Mouse (Mus musculus) frontal cortex, adult (tissue): ENCODE data around the gene Nek11.

Source experiments
- ATAC-seq: cut with Nextera tagmentation; 2 replicates; pipeline ENCODE4 v1.9.2; 2017; ENCODE audit warnings: mild to moderate bottlenecking, moderate library complexity, mixed read lengths; ENCODE audit not compliant: low TSS enrichment

Gene Nek11

DNA sequence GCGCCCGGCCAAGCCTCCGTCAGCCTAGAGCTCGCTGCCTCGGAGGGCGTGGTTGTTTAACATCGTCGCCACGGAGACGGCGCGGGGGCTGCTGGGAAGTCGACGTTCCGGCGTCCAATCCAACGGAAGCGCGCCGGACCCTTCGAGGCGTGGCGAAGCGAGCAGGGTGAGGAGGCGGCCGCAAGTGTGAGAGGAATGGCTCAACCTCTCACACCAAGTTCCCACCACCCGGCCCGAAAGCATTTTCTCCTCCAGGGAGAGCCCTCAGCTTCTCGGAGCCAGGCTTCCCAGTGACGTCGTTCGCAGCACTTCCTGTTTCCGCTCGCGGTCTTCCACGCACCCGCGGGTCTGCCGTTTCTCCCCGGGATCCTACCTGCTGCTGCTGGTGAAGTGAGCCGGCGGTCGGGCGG is at the start of gene Nek11, which contains the start of gene Aste1:
Gene Nek11, minus strand, starts transcription at position 307 of the 410 bp plus-strand sequence.
Gene Aste1, plus strand, starts transcription at position 175 of the 410 bp plus-strand sequence.
- peak; percentile 92 for ATAC-seq

DNA sequence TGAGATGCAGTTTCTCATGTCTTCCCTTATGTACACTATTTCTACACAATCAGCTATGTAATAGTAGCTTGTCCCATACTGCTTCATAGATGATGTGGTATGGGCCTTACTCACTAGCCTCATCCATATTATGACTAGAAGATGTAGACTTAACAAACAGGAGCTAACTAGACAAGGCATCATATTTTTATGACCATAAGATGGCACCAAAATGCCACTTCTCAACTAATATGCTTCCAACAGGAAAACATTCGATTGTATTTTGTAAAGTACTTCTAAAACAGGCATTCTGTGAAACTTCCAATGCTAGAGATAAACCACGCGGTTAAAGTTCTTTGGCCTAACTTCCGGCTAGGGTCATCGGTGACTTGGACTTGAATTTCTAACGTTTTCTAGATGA is 13.2 kb upstream of the Nek11 start:
- no peak for ATAC-seq

DNA sequence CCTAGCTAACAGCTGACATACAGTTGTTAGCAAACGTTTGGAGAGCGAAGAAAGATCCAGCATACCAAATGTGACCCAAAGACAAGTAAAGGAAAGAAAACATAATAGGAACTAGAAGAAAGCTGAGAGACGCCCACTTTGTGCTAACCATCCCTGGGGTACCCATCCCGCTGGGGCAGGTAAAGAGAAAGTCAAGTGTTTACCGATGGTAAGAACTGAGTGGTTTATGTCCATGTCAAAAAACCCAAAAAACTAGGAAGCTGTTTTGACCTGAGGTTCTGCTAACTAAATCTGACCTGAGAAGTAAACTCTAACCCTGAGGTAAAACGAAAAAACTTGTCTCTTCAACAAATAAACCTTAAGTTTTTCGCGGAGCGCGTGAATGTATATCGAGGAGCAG is 604 bp downstream of the Nek11 start:
- ATAC-seq, result no peak

DNA sequence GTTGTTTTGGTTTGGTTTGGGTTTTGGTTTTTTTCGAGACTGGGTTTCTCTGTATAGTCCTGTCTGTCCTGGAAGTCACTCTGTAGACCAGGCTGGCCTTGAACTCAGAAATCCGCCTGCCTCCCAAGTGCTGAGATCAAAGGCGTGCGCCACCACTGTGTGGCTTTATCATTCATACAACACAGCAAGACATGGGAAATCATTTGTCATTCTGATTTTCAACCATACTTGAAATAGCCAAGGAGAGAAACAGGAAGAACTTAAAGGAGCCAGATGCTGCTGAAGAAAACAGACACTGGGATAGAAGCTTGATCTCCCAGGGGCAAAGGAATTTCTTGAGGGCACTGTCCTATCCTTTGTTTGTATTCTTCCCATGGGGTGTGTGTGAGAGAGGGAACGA is 4.7 kb downstream of the Nek11 start:
- no peak for ATAC-seq

DNA sequence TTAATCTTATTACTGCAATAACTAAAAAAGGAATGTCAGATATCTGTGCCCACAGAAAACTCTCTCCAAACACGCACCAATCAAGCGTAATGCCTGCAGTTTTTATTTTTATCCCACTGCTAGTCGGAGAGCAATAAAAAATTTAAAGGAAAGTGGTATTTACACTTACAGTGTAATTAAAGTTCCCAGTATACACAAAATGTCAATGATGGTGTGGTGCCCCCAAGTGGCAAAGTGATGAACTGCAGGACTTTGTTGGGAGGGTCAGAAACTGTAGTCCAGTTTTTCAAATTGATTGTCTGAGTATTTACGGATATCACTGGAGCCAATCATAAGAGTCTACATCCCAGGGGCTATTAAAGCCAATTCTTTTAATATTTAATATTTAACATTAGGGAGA is 6.0 kb downstream of the Nek11 start:
- 0 out of 2 replicates have a peak, but pooled peaks have one; percentile 17 for ATAC-seq

DNA sequence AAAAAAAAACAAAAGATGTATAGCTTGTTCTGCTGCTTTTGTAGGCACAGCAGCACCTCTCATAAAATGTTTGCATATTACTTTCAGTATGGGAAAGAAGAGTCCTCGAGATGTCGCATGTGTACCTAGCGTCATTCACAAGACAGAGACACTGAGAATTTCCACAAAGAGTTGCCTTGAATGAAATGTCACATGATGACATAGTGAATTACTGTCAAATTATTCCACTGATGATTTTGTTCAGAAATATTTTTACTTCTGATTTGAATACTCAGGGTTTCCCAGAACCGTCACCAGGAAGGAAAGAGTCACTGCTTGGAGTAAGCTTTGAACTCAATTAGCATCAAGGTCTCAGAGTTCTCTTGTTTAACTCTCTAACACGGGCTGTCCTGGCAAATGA is 7.9 kb downstream of the Nek11 start:
- no peak for ATAC-seq

DNA sequence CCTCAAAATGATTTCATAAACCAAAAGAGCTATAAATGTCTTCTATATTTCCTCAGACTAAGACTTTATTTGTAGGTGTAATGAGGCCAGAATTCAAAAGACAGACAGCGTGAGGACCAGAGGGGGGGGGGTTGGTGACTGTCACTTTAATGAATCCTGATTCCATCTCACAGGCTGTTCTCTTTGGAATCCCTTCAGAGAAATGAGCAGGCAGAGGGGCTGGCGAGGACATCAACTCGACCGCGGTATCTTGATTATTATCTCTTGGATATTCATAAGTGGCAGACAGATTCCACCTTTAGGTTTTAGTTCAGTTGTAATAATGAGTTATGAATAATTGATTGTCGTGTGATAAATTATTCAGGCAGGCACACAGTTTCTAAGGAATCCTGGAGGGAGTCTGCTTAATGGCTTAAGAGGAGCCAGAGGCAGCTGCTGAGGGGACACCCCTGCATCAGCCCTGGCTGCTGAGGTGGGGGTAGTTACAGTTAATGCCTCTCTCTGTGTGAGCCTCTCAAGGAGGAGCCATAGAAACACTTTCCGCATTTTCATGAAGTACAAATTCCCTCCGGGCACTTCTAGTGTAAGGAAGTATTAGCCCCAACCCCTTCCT is 15.7 kb downstream of the Nek11 start:
- no peak for ATAC-seq

DNA sequence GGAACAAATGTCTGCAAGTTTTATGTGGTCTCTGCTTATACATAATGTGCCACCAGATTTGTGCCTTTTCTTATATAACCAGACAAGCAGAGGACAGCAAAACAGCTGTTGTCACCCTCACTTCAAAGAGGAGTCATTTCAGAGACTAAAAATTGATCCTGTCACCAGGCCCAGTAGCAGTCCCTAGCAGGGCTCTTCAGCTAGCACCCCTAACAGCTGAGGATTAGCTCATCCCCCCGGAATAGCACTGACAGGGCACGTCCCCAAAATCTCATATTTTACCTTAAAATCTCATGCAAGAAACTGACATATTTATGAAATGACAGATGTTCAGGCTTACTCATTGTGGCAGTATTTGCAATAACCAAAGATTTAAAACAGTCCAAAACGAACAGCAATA is 17.7 kb downstream of the Nek11 start:
- ATAC-seq, result peak; percentile 85

DNA sequence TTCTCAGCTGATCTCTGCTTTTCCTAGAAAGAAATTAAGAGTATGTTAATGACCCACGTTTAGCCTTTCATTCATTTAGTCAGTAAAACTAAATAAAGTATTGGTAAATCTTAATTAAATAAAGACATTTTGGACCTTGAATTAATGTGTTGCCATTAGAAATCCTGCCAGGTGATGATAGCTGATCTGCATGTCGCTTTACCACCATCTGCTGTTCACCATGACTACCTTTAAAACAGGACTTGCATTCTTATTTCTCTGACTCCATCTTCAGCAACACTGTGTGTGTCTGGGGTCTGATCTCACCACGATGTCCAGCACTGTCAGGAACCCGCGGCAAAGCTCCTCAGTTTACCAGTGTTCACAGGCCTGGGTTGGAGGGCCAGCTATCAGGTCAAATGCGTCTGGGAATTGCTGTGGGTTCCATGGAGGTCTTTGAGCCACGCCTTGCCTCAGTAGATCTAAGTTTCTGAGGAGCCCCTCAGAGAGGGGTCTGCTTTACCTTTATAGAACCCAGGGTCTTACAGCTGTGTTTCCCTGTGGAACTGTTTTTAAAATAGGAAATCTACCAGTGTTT is 18.3 kb downstream of the Nek11 start:
- peak; percentile 70; the same call in 1 of the 2 replicates for ATAC-seq

DNA sequence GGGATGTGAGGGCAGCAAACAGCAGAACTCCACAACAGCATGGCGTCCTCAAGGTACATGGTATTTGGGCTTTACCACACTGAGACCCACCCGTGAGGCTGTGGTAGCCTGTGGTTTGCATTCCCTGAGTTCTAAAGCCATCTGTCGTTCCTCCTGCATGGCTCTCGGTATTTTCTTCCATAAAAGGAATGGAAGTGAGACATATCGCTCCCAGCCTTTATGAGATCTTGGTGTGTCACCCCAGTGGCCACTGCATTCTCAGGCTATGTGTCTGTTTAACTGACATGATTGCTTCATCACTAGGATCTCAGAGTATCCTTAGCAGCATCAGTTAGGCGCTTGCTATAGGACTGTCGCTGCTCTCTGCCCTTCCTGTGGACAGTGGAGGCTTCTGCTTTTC is 18.9 kb downstream of the Nek11 start:
- 0 out of 2 replicates have a peak, but pooled peaks have one; percentile 32 for ATAC-seq

DNA sequence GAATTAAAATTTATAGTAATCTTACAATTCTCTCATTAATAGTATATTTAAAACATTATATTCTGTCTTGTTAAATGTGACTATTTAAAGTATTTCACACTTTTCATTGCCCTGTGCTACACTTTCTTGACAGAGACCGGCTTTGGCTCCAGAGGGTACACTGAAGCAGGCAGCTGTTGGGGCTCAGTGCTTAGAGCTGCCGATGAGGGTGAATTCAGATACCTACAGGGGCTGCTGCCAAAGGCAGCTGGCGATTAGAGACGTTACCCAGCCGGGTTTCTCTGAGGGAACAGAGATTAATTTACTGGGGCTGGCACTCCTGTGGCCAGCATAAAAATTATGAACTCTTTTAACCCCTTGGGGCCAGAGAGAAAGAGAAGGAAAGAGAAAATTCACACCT is 21.0 kb downstream of the Nek11 start:
- no peak for ATAC-seq

DNA sequence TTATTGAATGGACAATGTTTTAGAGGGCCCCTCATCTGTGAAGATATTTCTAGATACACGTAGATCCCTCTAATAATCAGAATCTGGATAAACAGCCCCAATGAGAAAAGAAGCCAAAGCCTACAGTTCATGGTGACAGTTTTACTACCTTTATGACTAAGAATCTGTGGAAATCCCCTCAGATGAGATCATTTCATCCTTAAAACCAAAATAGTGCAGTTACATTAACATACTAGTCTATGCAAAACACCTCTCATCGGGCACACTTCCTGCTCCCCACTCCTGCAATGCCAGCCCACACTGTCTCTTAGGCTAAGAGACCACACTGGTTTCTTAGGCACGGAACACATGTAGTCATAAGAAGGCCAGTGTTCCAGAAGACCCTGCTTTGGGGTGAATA is 26.7 kb downstream of the Nek11 start:
- peak; percentile 69; the same call in 1 of the 2 replicates for ATAC-seq

DNA sequence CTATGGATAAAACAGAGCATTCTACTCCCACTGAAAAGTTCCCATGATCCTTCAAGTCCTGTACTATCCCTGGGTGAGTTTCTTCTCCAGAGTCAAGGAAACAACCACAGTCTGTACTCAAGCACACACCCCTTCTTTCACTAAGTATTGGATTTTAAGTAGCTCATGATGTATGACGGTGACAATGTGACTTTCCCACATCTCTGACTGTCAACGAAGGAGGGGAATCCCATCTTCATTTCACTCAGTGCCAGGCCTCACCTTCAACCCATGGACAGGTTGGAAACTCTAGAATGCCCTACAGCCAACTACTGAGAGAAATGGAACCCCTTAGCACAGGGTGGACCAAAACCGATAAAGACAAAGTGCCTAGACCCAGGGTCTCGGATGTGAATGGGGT is 29.1 kb downstream of the Nek11 start:
- ATAC-seq, result no peak

DNA sequence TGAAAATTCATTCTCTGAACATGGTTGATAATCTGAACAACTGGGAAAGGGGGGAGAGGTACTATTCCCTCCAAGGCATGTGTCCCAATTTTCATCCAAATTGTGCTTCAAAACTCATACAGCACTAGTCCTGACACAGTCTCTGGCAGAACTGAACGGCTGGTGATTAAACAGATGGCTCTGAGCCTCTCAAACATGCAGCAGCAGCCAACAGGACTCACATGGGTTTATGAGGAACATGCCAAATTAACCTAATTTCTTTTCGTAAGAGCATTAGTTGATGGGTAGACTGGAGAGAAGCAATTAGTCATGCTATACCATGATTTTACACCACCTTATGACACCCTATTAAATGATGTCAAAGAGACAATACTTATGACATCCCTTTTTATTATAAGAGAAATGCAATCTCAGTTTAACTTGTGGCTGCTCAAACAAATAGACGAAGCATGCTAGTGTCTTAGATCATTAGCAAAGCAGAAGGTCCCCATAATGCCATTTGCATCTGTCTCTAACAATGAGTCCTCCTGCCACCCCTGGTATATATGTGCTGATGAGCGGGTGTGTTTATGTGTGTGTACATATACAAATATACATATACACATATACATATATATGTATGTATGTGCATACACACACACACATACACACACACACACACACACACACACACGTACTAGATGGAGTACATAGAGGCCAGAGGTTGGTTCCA is 31.6 kb downstream of the Nek11 start:
- no peak for ATAC-seq

DNA sequence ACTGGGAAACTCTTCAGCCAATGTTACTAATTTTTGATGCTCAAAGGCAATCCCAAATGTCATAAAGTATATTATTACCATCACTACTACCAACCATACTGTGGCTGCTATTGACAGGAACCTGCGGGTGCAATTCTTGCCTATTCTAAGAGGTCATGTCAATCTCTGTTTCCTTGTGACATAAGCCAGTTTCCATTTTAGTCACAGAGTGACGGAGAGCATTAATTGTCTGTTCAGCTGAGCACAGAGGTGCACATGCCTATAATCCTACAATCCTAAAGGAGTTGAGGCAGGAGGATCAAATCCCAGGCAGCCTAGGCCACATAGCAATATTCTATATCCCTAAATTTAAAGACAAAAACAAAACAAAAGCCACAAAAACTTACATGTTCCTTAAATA is 33.1 kb downstream of the Nek11 start:
- ATAC-seq, result no peak

DNA sequence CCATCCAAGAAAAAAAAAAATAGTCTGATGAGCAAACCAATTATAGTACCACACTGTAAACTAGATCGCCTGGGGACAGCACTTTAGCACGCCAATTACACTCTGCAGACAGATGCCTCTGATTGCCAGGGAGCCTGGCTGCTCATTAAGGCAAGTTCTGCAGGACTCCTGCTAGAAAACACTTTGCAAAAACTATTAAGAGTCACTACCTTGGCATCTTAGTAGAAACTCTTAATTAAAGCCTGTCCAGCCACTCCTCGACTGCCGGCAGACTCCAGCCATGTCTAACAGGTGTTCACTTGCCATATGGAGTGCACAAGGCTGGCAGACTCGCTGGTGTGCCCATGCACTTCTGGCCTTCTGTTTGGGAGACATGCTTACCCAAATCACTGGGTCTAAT is 46.3 kb downstream of the Nek11 start:
- 0 out of 2 replicates have a peak, but pooled peaks have one; percentile 38 for ATAC-seq

DNA sequence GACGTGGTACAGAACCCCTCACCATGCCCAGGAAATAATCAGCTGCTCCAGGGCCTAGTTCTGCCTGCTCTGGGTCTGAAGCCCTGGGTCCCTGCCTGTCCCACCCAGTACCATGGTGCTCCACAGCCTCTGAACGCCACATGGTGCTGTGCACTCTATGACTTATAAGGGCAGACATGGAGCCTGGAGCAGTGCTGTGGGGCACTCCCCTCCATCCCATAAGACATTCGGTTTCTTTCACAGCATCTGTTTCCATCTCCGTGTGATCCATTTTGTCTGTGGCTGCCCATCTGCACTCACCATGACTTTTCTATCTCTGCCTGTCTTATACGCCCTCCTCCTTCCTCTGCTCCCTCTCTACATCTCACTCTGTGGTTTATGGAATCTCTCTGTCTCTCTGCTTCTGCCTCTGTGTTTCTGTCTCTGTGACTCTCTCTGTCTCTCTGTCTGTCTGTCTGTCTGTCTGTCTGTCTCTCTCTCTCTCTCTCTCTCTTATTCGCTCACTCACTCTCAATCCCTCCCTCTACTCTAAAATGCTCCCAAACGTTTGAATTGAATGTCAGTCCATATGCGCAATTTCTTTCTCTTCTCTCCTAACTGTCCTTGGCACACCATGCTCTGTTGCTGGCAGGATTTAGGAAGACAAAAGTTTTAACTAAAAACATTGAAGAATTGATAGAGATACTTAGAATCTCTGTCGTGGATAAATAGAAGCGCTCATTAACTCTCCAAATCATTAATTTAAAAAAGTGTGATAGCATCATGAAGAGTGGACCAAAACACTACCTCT is 46.9 kb downstream of the Nek11 start:
- no peak for ATAC-seq

DNA sequence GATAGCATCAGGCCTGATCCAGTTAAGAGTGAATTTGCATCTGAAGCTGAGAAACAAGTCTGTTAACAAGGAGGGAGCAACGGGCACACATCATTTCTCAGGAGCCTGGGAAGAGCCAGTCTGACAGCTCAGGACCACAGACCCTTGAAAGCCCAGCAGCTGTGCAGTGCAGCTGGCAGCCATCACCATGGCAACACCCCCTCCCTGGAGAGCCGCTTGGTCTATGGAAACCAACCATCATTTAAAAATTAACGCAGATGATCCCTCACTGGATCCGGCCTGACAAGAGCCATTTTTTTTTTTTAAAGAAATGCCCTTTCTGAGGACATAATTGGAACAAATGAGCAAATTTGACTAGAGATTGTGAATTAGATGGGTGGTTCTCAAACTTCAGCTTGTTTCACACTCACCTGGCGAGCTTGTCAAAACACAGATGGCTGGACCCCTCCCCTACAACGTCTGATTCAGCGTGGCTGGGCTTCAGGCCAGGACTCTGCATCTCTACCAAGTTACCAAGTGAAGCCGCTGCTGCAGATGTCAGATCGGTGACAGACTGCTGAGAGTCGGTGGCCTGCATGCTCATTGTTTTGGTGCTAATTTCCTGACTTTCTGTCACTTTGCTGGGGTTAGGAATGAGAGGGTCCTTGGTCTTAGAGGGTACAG is 52.2 kb downstream of the Nek11 start:
- no peak for ATAC-seq

DNA sequence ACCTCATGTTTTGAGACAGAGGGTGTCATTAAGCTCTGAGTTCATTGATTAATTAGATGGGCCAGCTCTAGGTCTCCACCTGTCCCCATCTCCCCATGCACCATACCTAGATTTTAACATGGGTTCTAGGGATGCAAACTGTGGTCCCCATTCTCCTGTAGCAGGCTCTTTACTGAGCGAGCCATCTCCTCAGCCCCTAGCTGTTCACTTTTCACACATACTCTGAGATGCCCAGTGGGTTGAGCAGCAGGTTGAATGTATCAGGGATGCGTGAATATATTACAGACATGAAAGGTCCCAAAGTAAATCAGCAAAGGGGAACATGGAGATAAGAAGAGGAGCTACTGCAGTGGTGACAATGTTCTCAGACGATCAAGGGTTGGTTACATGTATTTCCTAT is 52.8 kb downstream of the Nek11 start:
- ATAC-seq, result no peak

DNA sequence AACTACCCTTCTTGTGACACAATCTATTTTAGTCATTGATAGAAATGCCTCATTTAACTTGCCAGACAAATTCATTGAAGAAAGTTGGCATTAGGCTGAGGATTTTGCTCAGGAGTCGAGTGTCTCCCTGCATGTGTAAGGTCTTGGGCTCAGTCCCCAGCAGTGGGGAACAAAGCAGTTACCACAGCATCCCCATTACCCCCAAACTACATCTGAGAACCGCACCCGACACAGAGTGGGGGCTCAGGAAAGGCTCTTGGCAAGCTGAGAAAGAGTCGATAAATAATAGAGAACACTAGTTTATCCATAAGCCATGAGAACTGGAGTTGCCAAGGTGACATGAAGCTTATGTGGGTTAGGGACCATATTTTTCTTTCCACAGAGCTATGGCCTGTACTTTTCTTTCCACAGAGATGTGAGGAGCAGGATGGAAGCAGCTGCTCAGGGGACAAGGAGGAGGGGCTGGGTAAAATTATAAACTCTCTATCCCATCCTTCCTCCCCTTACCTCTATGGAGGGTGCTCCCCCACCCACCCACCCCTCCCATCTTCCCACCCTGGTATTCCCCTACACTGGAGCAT is 62.8 kb downstream of the Nek11 start:
- ATAC-seq, result no peak

DNA sequence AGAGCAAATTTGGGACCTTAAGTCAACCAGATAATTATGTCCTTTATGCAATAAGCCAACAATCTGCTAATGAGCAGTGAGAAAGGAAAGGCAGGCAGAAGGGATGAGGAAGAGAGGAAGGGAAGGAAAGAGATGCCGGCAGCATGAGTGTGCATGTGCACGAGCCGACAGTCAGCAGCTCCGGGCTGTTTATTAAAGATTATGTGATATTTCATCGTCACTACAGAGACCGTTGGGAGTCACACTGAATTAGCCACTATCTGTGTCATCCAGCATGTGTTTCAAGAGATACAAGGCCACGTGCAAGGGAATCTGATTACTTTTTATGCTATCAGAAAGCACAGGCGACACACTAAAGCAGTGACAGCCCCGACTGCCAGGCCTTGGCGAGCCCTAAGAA is 73.5 kb downstream of the Nek11 start:
- no peak for ATAC-seq
